Mouse (Mus musculus) heart, adult 2 months (tissue): Measurements from ENCODE around the gene Unc5a. TPM values are rescaled to one million over a fixed set of nuclear protein-coding genes. Genes with fewer than 3 reads are reported as not detected.

Experiments
- DNase-seq, 2 experiments: peaks; one replicate each; pipeline ENCODE4 v3.0.0; 2021
- H3K27ac ChIP-seq: fragments of 200-600 bp; 2 replicates; pipeline ENCODE4 v1.8.1; 2022
- H3K27me3 ChIP-seq: fragments of 200-500 bp; 2 replicates; pipeline ENCODE4 v1.6.1; 2012; ENCODE audit warnings: mild to moderate bottlenecking, low read length, inconsistent platforms, mixed read lengths; ENCODE audit not compliant: control insufficient read depth, insufficient read depth
- H3K36me3 ChIP-seq: fragments of 200-500 bp; 2 replicates; pipeline ENCODE4 v1.6.1; 2012; ENCODE audit warnings: low read length, inconsistent platforms; ENCODE audit not compliant: control insufficient read depth, insufficient read depth
- H3K4me1 ChIP-seq: fragments of 200-500 bp; 2 replicates; pipeline ENCODE4 v1.6.1; 2011; ENCODE audit warnings: low read length; ENCODE audit not compliant: control insufficient read depth, insufficient read depth
- H3K4me3 ChIP-seq: fragments of 200-600 bp; 2 replicates; pipeline ENCODE4 v1.8.1; 2022
- H3K79me2 ChIP-seq: fragments of 200-500 bp; replicated peaks from 2 replicates; pipeline ENCODE4 v1.6.1; 2012; ENCODE audit warnings: mild to moderate bottlenecking, inconsistent platforms, low read length, moderate library complexity, mixed read lengths; ENCODE audit not compliant: control insufficient read depth, insufficient read depth
- H3K9ac ChIP-seq: fragments of 200-500 bp; 2 replicates; pipeline ENCODE4 v1.6.1; 2012; ENCODE audit warnings: low read depth, mild to moderate bottlenecking, control low read depth, inconsistent platforms, low read length, mixed read lengths
- CTCF ChIP-seq: fragments of 200-600 bp; IDR thresholded peaks from 2 replicates; pipeline ENCODE4 v1.8.1; 2022; ENCODE audit warnings: antibody characterized with exemption, mild to moderate bottlenecking, moderate library complexity
- EP300 ChIP-seq: fragments of 200-500 bp; IDR thresholded peaks from 2 replicates; pipeline ENCODE4 v1.6.1; 2011; ENCODE audit warnings: low read depth, low read length, control low read depth; ENCODE audit not compliant: insufficient read depth
- POLR2A ChIP-seq: fragments of 200-500 bp; IDR thresholded peaks from 2 replicates; pipeline ENCODE4 v1.6.1; 2011; ENCODE audit warnings: mild to moderate bottlenecking, low read depth, low read length, control low read depth; ENCODE audit not compliant: insufficient read depth
- WGBS: fragments of 180-500 bp; shearing (Covaris S2); methylation state at CpG from one replicate; pipeline ENCODE4 v1.1.7; 2018; 5-methylcytosine and 5-hydroxymethylcytosine counted together
- intact Hi-C: fragments of 180-260 bp; cut with DNase I; formaldehyde crosslinking; loops from one replicate; pipeline ENCODE4 v1.15.1; 2025
- polyA plus RNA-seq: library from polyadenylated mRNA; depleted of rRNA; stranded (reverse); fragments of >200 nt; gene quantifications from 2 replicates; pipeline ENCODE4 v1.2.3, GENCODE M21; 2012
- total RNA-seq, 2 experiments: library from RNA; stranded (reverse); gene quantifications; 2 replicates each; pipeline ENCODE4 v1.2.3; 2021

Unc5a gene
- total and polyA plus RNA-seq, 3 experiments = 0.57 to 1.2 (median 0.73) TPM

- intact Hi-C loops = no loop called here
- TF ChIP-seq CTCF (no peak), EP300 (no peak), POLR2A (no peak)
- Histone ChIP-seq H3K27me3 (no peaks in the 10 kb centered on the region; the same call in 1 of the 2 replicates), H3K36me3 (no peaks in the 10 kb centered on the region), H3K27ac (no peak overlapping the region), H3K9ac (no peak overlapping the region), H3K4me1 (no peaks in the 10 kb centered on the region), H3K79me2 (no peaks in the 10 kb centered on the region), H3K4me3 (no peak overlapping the region)
- 63% methylated on average over 9 of the region's 9 CpGs for WGBS
- DNase-seq = no peak
These were observed 27.5 kb upstream of the Unc5a start for GRCm38 (mm10) chr13:54921700-54922099.

- no peaks in the 10 kb centered on the region for H3K36me3 ChIP-seq
- no peak for DNase-seq
- H3K4me1 ChIP-seq = no peaks in the 10 kb centered on the region
- no peaks in the 10 kb centered on the region; the same call in 1 of the 2 replicates for H3K27me3 ChIP-seq
- H3K79me2 ChIP-seq = no peaks in the 10 kb centered on the region
- TF ChIP-seq POLR2A (no peak), CTCF (no peak), EP300 (no peak)
- intact Hi-C loops = no loop called here
- 76% methylated on average over 2 of the region's 2 CpGs for WGBS
- no peak overlapping the region for H3K9ac ChIP-seq
- H3K4me3 ChIP-seq = no peak overlapping the region
- no peak overlapping the region for H3K27ac ChIP-seq
These were observed 25.5 kb upstream of the Unc5a start for GRCm38 (mm10) chr13:54923705-54924104.

GRCm38 (mm10) chr13:54925466-54925865 lies 23.7 kb upstream of the Unc5a start:
- no peak overlapping the region for H3K27ac ChIP-seq
- no peaks in the 10 kb centered on the region; the same call in 1 of the 2 replicates for H3K27me3 ChIP-seq
- H3K9ac ChIP-seq = no peak overlapping the region
- H3K4me3 ChIP-seq = no peak overlapping the region
- H3K36me3 ChIP-seq = no peaks in the 10 kb centered on the region
- 24% methylated on average over 8 of the region's 8 CpGs for WGBS
- H3K4me1 ChIP-seq = no peaks in the 10 kb centered on the region
- no peaks in the 10 kb centered on the region for H3K79me2 ChIP-seq
- intact Hi-C loops = no loop called here
- DNase-seq = no peak
- TF ChIP-seq CTCF (no peak), EP300 (no peak), POLR2A (no peak)

GRCm38 (mm10) chr13:54926654-54927053 lies 22.6 kb upstream of the Unc5a start:
- intact Hi-C loops = no loop called here
- no peak overlapping the region for H3K4me3 ChIP-seq
- no peaks in the 10 kb centered on the region for H3K4me1 ChIP-seq
- no peaks in the 10 kb centered on the region; the same call in 1 of the 2 replicates for H3K27me3 ChIP-seq
- H3K36me3 ChIP-seq = no peaks in the 10 kb centered on the region
- TF ChIP-seq CTCF = peak; percentile 17; the same call in 1 of the 2 replicates
- TF ChIP-seq POLR2A = no peak
- 38% methylated on average over 4 of the region's 4 CpGs for WGBS
- no peak overlapping the region for H3K27ac ChIP-seq
- H3K9ac ChIP-seq = no peak overlapping the region
- DNase-seq = no peak
- H3K79me2 ChIP-seq = no peaks in the 10 kb centered on the region

GRCm38 (mm10) chr13:54930123-54930522 lies 19.1 kb upstream of the Unc5a start:
- Histone ChIP-seq H3K9ac (no peak overlapping the region), H3K27ac (no peak overlapping the region), H3K36me3 (no peaks in the 10 kb centered on the region), H3K79me2 (no peaks in the 10 kb centered on the region), H3K4me3 (no peak overlapping the region), H3K4me1 (no peaks in the 10 kb centered on the region), H3K27me3 (no peaks in the 10 kb centered on the region)
- TF ChIP-seq CTCF = no peak
- TF ChIP-seq POLR2A = no peak
- TF ChIP-seq EP300 = no peak
- 34% methylated on average over 4 of the region's 4 CpGs for WGBS
- no peak for DNase-seq
- intact Hi-C loops = no loop called here

GRCm38 (mm10) chr13:54934873-54935272 lies 14.3 kb upstream of the Unc5a start:
- no peak overlapping the region for H3K4me3 ChIP-seq
- 63% methylated on average over 8 of the region's 8 CpGs for WGBS
- TF ChIP-seq CTCF = no peak
- no peak for TF ChIP-seq EP300
- no peak for TF ChIP-seq POLR2A
- no peaks in the 10 kb centered on the region for H3K36me3 ChIP-seq
- intact Hi-C loops = no loop called here
- H3K9ac ChIP-seq = no peak overlapping the region
- peaks cover 4% of the 10 kb centered on the region; the same call in 1 of the 2 replicates for H3K27me3 ChIP-seq
- no peak overlapping the region for H3K27ac ChIP-seq
- H3K4me1 ChIP-seq = no peaks in the 10 kb centered on the region
- no peak for DNase-seq
- H3K79me2 ChIP-seq = no peaks in the 10 kb centered on the region
